Mouse (Mus musculus): ENCODE data around the gene Abhd14a.

DNA sequence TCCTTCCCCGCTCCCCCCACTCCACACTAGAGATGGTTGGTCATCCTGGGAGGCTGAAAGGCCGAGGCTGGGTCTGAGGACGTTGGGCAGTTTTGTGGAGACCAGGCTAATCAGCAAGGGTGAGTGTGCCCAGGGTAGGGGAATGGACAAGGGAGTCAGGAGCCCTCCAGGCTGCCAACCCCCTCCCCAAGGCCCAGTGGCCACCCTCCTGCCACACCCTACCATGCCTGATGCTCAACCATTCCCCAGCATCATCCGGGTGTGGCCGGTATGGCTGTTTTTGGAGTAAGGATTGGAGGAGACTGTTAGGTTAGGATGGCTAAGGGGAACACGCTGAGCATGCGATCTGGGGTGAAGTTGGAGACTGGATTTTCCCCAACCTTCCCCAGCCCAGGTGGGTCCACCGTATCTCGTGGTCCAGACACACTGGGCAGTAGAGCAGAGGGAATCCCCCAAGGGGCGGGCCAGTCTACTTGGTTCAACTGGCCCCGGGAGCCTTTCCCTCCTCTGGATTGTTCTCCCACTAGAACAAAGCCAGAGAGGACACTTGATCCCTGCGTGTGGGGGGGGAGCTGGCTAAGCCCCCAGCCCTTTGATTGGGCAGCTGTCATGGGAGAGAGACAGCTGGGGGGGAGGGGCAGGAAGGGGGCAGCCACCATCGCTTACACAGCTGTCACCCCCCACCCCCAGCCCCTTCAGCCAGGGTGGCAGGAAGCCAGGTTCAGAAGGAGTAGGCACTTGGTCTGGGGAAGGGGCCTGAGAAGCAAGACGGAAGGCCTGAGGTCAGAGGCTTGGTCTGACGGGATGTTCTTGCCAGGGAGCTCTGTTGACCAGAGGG is 9.1 kb upstream of the Abhd14a start:
- TF ChIP-seq POLR2A (IDR thresholded peaks at IDR 0.05; ENCODE audit: borderline replicate concordance, insufficient read depth, low read length) = no peak
- no peak for TF ChIP-seq CTCF (IDR thresholded peaks at IDR 0.05; ENCODE audit: borderline replicate concordance, insufficient read depth, low read depth, low read length)
